Mouse (Mus musculus) stomach, embryonic 15.5 days (tissue): ENCODE data around the gene Lbhd2. TPM values are rescaled to one million over a fixed set of nuclear protein-coding genes. Genes with fewer than 3 reads are reported as not detected.

Experiments
- ATAC-seq: fragments of 200-750 bp; cut with Nextera tagmentation; 2 replicates; pipeline ENCODE4 v1.8.0; 2017; ENCODE audit warnings: low read depth, moderate number of reproducible peaks, moderate TSS enrichment; ENCODE audit not compliant: insufficient read depth, low FRiP score
- H3K27ac ChIP-seq: fragments of 300-500 bp; sonication (generic); 2 replicates; pipeline ENCODE4 v1.5.1; 2015; ENCODE audit warnings: mild to moderate bottlenecking, inconsistent platforms
- H3K27me3 ChIP-seq: fragments of 300-500 bp; sonication (generic); replicated peaks from 2 replicates; pipeline ENCODE4 v1.6.1; 2015; ENCODE audit warnings: inconsistent platforms
- H3K36me3 ChIP-seq: fragments of 300-500 bp; sonication (generic); 2 replicates; pipeline ENCODE4 v1.6.1; 2015; ENCODE audit warnings: inconsistent platforms
- H3K4me1 ChIP-seq: fragments of 300-500 bp; sonication (generic); 2 replicates; pipeline ENCODE4 v1.6.1; 2015; ENCODE audit warnings: inconsistent platforms
- H3K4me2 ChIP-seq: fragments of 300-500 bp; sonication (generic); 2 replicates; pipeline ENCODE4 v1.6.1; 2015; ENCODE audit warnings: mild to moderate bottlenecking, inconsistent platforms
- H3K4me3 ChIP-seq: fragments of 300-500 bp; sonication (generic); replicated peaks from 2 replicates; pipeline ENCODE4 v1.5.1; 2015; ENCODE audit warnings: inconsistent platforms
- H3K9ac ChIP-seq: fragments of 300-500 bp; sonication (generic); 2 replicates; pipeline ENCODE4 v1.6.1; 2015; ENCODE audit warnings: inconsistent platforms
- H3K9me3 ChIP-seq: fragments of 300-500 bp; sonication (generic); 2 replicates; pipeline ENCODE4 v1.6.1; 2016; ENCODE audit warnings: inconsistent platforms
- WGBS: fragments of 180-500 bp; shearing (Covaris S2); methylation state at CpG from one replicate; pipeline ENCODE4 v1.1.7; 2015; 5-methylcytosine and 5-hydroxymethylcytosine counted together
- polyA plus RNA-seq: library from polyadenylated mRNA; unstranded; fragments of >200 nt; fragmentation: Nextera tagmentation; extraction: Ambion mirVana; gene quantifications from 2 replicates; pipeline ENCODE4 v1.2.1, GENCODE M21; 2015

Gene Lbhd2
- polyA plus RNA-seq, 1 experiment from 2014 or later, result 1.7 TPM

DNA sequence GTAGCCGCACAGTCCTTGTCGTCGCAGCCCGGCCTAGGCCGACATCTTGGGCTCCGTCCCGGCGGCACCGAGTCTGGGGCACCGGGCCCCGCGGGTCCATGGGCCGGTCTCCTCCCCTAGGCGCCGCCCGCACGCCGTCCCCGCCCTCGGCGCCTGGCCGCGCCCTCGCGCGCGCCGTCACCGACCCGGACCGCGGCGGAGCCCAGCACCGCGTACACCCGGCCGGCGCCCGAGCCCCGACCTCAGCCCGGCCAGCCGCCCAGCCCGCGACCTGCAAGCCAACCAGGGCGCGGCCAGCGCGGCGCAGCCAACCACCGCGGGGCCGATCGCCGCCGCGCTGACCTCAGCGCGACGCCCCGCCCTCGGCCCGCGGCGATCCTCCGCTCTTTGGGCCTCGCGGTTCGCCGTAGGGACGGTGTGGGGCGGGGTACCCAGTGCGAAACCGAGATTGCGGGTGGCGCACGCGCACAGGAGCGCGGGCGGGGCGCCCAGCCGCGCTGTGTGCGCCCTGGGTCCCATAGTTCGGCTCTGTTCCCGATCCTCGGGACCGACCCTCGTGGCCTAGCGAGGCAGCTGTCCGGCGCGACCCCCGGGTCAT lies 29.1 kb upstream of the Lbhd2 start, which contains the start of gene Cdc42bpb:
Cdc42bpb (minus strand) TSS at position 343 of the 598 bp plus-strand sequence.
- Histone ChIP-seq H3K36me3 (no peaks in the 10 kb centered on the region), H3K27me3 (no peaks in the 10 kb centered on the region), H3K9ac (peak within 1 kb of the TSS; percentile 97), H3K4me1 (peaks cover 18% of the 10 kb centered on the region; the same call in 1 of the 2 replicates), H3K27ac (peak within 1 kb of the TSS; percentile 95), H3K9me3 (no peaks in the 10 kb centered on the region), H3K4me2 (peak within 1 kb of the TSS; percentile 85), H3K4me3 (peak within 1 kb of the TSS; percentile 99)
- under 1% methylated on average over 90 of the region's 94 CpGs for WGBS
- ATAC-seq, result peak; percentile 91

DNA sequence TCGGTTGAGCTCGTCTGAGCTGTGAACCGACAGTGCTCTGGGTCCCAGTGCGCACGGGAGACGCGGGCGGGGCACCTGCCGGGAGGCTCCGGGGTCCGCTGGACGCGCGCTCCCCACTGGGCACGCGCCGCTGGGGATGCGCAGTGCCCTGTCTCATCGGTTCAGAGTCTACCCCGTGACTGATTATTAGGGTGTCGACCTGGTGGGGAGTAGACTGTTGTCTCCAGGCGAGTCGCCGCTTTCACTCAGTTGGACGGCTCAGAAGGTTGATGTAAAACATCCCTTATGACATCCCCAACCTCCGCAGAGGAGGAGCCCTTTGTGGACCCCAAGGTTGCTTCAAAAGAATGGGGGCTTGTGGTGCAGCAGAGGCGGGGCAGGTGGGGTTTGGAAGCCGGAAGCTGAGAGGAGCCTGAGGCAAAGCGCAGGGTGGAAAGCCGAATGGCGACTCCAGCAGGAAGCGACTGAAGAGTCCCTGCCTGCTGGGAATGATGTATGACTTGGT lies 28.6 kb upstream of the Lbhd2 start:
- 0% methylated on average over 32 of the region's 32 CpGs for WGBS

GRCm38 (mm10) chr12:111378812-111379211 lies 27.8 kb upstream of the Lbhd2 start:
- H3K4me1 ChIP-seq, result peaks cover 18% of the 10 kb centered on the region; the same call in 1 of the 2 replicates
- no peak for ATAC-seq
- no peaks in the 10 kb centered on the region for H3K36me3 ChIP-seq
- H3K4me3 ChIP-seq, result peak overlapping the region; percentile 99; the same call in 1 of the 2 replicates
- peak overlapping the region; percentile 85 for H3K4me2 ChIP-seq
- peak overlapping the region; percentile 95; the same call in 1 of the 2 replicates for H3K27ac ChIP-seq
- H3K9ac ChIP-seq, result no peak overlapping the region; the same call in 1 of the 2 replicates
- no peaks in the 10 kb centered on the region for H3K9me3 ChIP-seq
- H3K27me3 ChIP-seq, result no peaks in the 10 kb centered on the region
- WGBS, result 74% methylated on average over 12 of the region's 12 CpGs

More for the DNA sequence above, 28.6 kb upstream of the Lbhd2 start:
- Histone ChIP-seq H3K4me1 (peaks cover 18% of the 10 kb centered on the region; the same call in 1 of the 2 replicates), H3K27me3 (no peaks in the 10 kb centered on the region), H3K4me2 (peak overlapping the region; percentile 85), H3K9ac (peak overlapping the region; percentile 64), H3K9me3 (no peaks in the 10 kb centered on the region), H3K36me3 (no peaks in the 10 kb centered on the region), H3K4me3 (peak overlapping the region; percentile 99), H3K27ac (peak overlapping the region; percentile 95)
- ATAC-seq, result peak; percentile 32

- WGBS, result 77% methylated on average over 13 of the region's 13 CpGs
- H3K9ac ChIP-seq, result no peak overlapping the region
- no peaks in the 10 kb centered on the region for H3K9me3 ChIP-seq
- ATAC-seq, result peak; percentile 25; the same call in 1 of the 2 replicates
- no peaks in the 10 kb centered on the region for H3K27me3 ChIP-seq
- H3K27ac ChIP-seq, result peak overlapping the region; percentile 67
- peaks cover 10% of the 10 kb centered on the region; the same call in 1 of the 2 replicates for H3K4me1 ChIP-seq
- no peak overlapping the region for H3K4me3 ChIP-seq
- H3K36me3 ChIP-seq, result no peaks in the 10 kb centered on the region
- H3K4me2 ChIP-seq, result 0 out of 2 replicates have a peak overlapping the region, but pooled peaks have one; percentile 14
Measured at GRCm38 (mm10) chr12:111385883-111386641, 20.5 kb upstream of the Lbhd2 start.

DNA sequence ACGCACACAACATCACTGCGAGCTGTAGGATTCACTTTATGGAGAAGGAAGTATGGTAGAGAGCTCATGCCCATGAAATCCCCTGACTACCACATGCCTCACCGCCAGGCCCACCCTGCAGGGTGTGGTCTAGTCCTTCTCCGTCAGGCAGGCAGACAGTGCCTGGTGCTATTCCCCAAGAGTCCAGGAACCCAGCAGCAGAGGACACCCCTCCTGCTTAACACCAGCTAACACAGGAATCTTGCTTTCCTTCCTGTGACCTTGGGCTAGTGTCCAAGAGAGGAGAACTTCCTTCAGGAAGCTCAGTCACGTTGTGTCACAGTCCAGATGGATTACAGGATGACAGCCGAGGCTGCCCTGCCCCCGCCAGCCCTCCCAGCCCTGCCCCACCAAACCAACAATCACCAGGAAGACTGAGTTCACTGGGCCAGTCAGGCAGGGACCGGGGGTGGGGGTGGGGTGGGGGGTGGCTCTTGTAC lies 19.9 kb upstream of the Lbhd2 start:
- H3K27me3 ChIP-seq, result no peaks in the 10 kb centered on the region
- WGBS, result 28% methylated on average over 8 of the region's 8 CpGs
- peak overlapping the region; percentile 67 for H3K27ac ChIP-seq
- H3K9me3 ChIP-seq, result no peaks in the 10 kb centered on the region
- peak; percentile 85 for ATAC-seq
- H3K9ac ChIP-seq, result no peak overlapping the region
- 0 out of 2 replicates have a peak overlapping the region, but pooled peaks have one; percentile 14 for H3K4me2 ChIP-seq
- peaks cover 10% of the 10 kb centered on the region; the same call in 1 of the 2 replicates for H3K4me1 ChIP-seq
- H3K4me3 ChIP-seq, result no peak overlapping the region
- H3K36me3 ChIP-seq, result no peaks in the 10 kb centered on the region

DNA sequence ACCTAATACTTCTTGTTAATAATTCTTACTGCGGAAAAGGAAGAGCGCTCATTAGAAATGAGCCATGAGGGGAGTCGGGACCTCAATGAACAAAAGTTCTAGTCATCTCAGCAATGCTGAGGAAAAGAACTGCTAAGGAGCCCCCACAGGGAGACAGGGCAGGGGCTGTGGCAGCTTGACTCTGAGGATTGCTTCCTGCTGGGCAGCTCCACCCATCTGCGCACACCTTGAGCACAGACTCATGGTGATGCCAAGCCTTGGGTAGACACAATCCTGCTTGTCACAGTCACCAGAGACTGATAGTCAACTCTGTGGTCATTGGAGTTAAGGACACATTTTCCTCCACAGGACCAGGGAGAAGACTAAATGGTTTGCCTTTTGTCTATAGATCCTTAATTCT lies 19.5 kb upstream of the Lbhd2 start:
- H3K4me1 ChIP-seq, result peaks cover 10% of the 10 kb centered on the region; the same call in 1 of the 2 replicates
- H3K27ac ChIP-seq, result peak overlapping the region; percentile 67
- WGBS, result 71% methylated on average over 4 of the region's 4 CpGs
- no peak overlapping the region for H3K4me2 ChIP-seq
- H3K36me3 ChIP-seq, result no peaks in the 10 kb centered on the region
- ATAC-seq, result peak; percentile 70
- no peak overlapping the region for H3K4me3 ChIP-seq
- no peak overlapping the region for H3K9ac ChIP-seq
- no peaks in the 10 kb centered on the region for H3K9me3 ChIP-seq
- H3K27me3 ChIP-seq, result no peaks in the 10 kb centered on the region

DNA sequence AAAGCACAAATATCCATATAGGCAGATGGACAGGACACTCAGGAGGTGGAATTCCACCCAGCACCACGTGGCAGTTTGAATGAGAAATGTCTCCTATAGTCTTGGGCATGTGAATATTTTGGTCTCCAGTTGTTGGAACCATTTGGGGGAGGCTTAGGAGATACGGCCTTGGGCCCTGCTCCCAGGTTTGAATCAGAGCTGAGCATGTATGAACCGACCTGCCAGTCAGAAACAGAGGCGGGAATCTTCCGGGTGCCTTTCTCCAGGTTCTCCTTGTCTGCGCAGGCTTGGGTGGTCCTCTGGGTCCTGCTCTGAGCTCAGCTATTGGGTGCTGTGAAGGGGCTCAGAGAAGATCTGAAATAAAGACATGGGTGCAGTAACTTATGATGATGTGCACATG lies 12.6 kb upstream of the Lbhd2 start:
- no peaks in the 10 kb centered on the region for H3K36me3 ChIP-seq
- WGBS, result 81% methylated on average over 6 of the region's 6 CpGs
- H3K9ac ChIP-seq, result no peak overlapping the region
- H3K27ac ChIP-seq, result no peak overlapping the region
- no peak for ATAC-seq
- H3K4me2 ChIP-seq, result no peak overlapping the region
- H3K4me3 ChIP-seq, result no peak overlapping the region
- no peaks in the 10 kb centered on the region for H3K27me3 ChIP-seq
- no peaks in the 10 kb centered on the region for H3K4me1 ChIP-seq
- H3K9me3 ChIP-seq, result no peaks in the 10 kb centered on the region

DNA sequence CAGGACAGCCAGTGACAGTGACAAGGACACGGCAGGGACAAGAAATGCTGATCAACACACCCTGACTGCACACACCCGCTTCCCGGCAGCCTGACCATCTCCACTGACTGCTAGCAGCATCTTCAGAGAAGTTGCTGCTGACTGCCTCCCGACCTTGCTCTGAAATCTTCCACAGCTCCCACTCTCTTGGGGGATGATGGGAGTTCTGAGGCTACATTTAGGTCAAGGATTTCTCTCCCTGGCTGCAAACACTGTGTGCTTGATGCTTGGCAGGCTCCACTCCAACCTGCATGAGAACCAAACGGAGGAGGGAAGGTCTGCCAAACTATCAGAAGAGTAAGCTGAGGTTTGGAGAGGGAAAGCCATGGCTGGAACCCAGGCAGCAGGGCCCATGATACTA lies 9.6 kb upstream of the Lbhd2 start:
- no peaks in the 10 kb centered on the region for H3K4me1 ChIP-seq
- H3K9ac ChIP-seq, result no peak overlapping the region
- ATAC-seq, result no peak
- H3K9me3 ChIP-seq, result no peaks in the 10 kb centered on the region
- H3K36me3 ChIP-seq, result no peaks in the 10 kb centered on the region
- 54% methylated on average over 5 of the region's 5 CpGs for WGBS
- H3K27me3 ChIP-seq, result no peaks in the 10 kb centered on the region
- no peak overlapping the region for H3K4me2 ChIP-seq
- no peak overlapping the region for H3K27ac ChIP-seq
- no peak overlapping the region for H3K4me3 ChIP-seq

- 0 out of 2 replicates have a peak, but pooled peaks cover 3% of the 10 kb centered on the region for H3K4me1 ChIP-seq
- no peak overlapping the region for H3K27ac ChIP-seq
- 20% methylated on average over 15 of the region's 15 CpGs for WGBS
- no peak overlapping the region for H3K9ac ChIP-seq
- H3K4me2 ChIP-seq, result no peak overlapping the region
- peak; percentile 34 for ATAC-seq
- H3K36me3 ChIP-seq, result no peaks in the 10 kb centered on the region
- H3K4me3 ChIP-seq, result no peak overlapping the region
- no peaks in the 10 kb centered on the region for H3K9me3 ChIP-seq
- peaks cover 11% of the 10 kb centered on the region for H3K27me3 ChIP-seq
Measured at GRCm38 (mm10) chr12:111401454-111402184, 5.0 kb upstream of the Lbhd2 start.

- Histone ChIP-seq H3K27me3 (peaks cover 27% of the 10 kb centered on the region), H3K36me3 (no peaks in the 10 kb centered on the region), H3K4me3 (no peak overlapping the region), H3K9me3 (no peaks in the 10 kb centered on the region), H3K9ac (no peak overlapping the region), H3K4me1 (0 out of 2 replicates have a peak, but pooled peaks cover 10% of the 10 kb centered on the region), H3K27ac (no peak overlapping the region), H3K4me2 (no peak overlapping the region)
- ATAC-seq, result no peak
- WGBS, result 53% methylated on average over 10 of the region's 10 CpGs
Measured at GRCm38 (mm10) chr12:111404880-111405279, 1.7 kb upstream of the Lbhd2 start.

DNA sequence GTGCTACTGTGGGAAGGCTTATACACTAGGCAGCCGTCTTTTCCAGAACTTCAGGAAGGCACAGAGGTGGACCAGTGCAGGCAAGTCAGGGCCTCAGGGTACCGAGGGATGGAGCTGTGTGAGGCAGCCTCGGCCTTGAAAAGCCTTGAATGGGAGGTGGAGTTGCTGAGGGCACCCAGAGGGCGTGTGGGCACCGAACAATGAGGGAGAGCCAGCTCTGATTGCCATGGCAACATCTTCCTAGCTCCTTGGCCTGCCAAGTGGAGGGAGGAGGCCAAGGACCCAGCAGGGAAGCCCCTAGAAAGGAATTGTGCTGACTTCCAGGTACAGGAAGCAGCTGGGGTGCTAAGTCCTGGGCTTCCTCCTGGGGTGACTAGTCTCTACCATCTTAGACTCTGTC lies 3.0 kb downstream of the Lbhd2 start:
- 34% methylated on average over 5 of the region's 5 CpGs for whole genome bisulfite sequencing
- no peak overlapping the region for H3K27ac ChIP-seq

More for the DNA sequence above, 3.0 kb downstream of the Lbhd2 start:
- no peak overlapping the region for H3K9ac ChIP-seq
- H3K27me3 ChIP-seq, result peaks cover 27% of the 10 kb centered on the region
- ATAC-seq, result no peak
- H3K9me3 ChIP-seq, result no peaks in the 10 kb centered on the region
- H3K4me1 ChIP-seq, result peaks cover 24% of the 10 kb centered on the region
- H3K4me3 ChIP-seq, result no peak overlapping the region
- H3K36me3 ChIP-seq, result no peaks in the 10 kb centered on the region
- H3K4me2 ChIP-seq, result no peak overlapping the region
